Mouse (Mus musculus) intestine, embryonic 15.5 days (tissue): ENCODE data around the gene Ndufaf8. TPM values are rescaled to one million over a fixed set of nuclear protein-coding genes. Genes with fewer than 3 reads are reported as not detected.

Experiments used
- ATAC-seq: fragments of 200-750 bp; cut with Nextera tagmentation; 2 replicates; pipeline ENCODE4 v1.8.0; 2017; ENCODE audit warnings: moderate TSS enrichment, moderate library complexity
- H3K27ac ChIP-seq: fragments of 300-500 bp; sonication (generic); 2 replicates; pipeline ENCODE4 v1.5.1; 2015; ENCODE audit warnings: mild to moderate bottlenecking, inconsistent platforms
- H3K27me3 ChIP-seq: fragments of 300-500 bp; sonication (generic); replicated peaks from 2 replicates; pipeline ENCODE4 v1.6.1; 2015; ENCODE audit warnings: inconsistent platforms
- H3K36me3 ChIP-seq: fragments of 300-500 bp; sonication (generic); 2 replicates; pipeline ENCODE4 v1.6.1; 2015; ENCODE audit warnings: inconsistent platforms
- H3K4me1 ChIP-seq: fragments of 300-500 bp; sonication (generic); replicated peaks from 2 replicates; pipeline ENCODE4 v1.6.1; 2015; ENCODE audit warnings: inconsistent platforms
- H3K4me2 ChIP-seq: fragments of 300-500 bp; sonication (generic); replicated peaks from 2 replicates; pipeline ENCODE4 v1.6.1; 2015; ENCODE audit warnings: mild to moderate bottlenecking, inconsistent platforms
- H3K4me3 ChIP-seq: fragments of 300-500 bp; sonication (generic); replicated peaks from 2 replicates; pipeline ENCODE4 v1.5.1; 2015; ENCODE audit warnings: inconsistent platforms
- H3K9ac ChIP-seq: fragments of 300-500 bp; sonication (generic); 2 replicates; pipeline ENCODE4 v1.6.1; 2015; ENCODE audit warnings: inconsistent platforms
- H3K9me3 ChIP-seq: fragments of 300-500 bp; sonication (generic); 2 replicates; pipeline ENCODE4 v1.6.1; 2016; ENCODE audit warnings: inconsistent platforms
- WGBS: fragments of 180-500 bp; shearing (Covaris S2); methylation state at CpG from one replicate; pipeline ENCODE4 v1.1.7; 2015; 5-methylcytosine and 5-hydroxymethylcytosine counted together
- polyA plus RNA-seq: library from polyadenylated mRNA; unstranded; fragments of >200 nt; fragmentation: Nextera tagmentation; extraction: Ambion mirVana; gene quantifications from 2 replicates; pipeline ENCODE4 v1.2.1, GENCODE M21; 2015

Gene Ndufaf8
- polyA plus RNA-seq, 1 experiment from 2014 or later, result 90.8 TPM

GRCm38 (mm10) chr11:120067834-120068233 lies 30.9 kb upstream of the Ndufaf8 start:
- Histone ChIP-seq H3K9ac (no peak overlapping the region), H3K36me3 (peaks cover 33% of the 10 kb centered on the region; the same call in 1 of the 2 replicates), H3K27me3 (no peaks in the 10 kb centered on the region), H3K4me3 (no peak overlapping the region), H3K4me2 (no peak overlapping the region), H3K4me1 (peaks cover 7% of the 10 kb centered on the region; the same call in 1 of the 2 replicates), H3K27ac (no peak overlapping the region), H3K9me3 (no peaks in the 10 kb centered on the region)
- 0 out of 2 replicates have a peak, but pooled peaks have one; percentile 15 for ATAC-seq
- WGBS, result 62% methylated on average over 17 of the region's 17 CpGs

GRCm38 (mm10) chr11:120069261-120069660 lies 29.5 kb upstream of the Ndufaf8 start:
- no peak overlapping the region for H3K4me3 ChIP-seq
- 30% methylated on average over 11 of the region's 11 CpGs for WGBS
- H3K4me2 ChIP-seq, result no peak overlapping the region
- H3K36me3 ChIP-seq, result peaks cover 33% of the 10 kb centered on the region; the same call in 1 of the 2 replicates
- ATAC-seq, result no peak
- no peak overlapping the region for H3K27ac ChIP-seq
- peaks cover 7% of the 10 kb centered on the region; the same call in 1 of the 2 replicates for H3K4me1 ChIP-seq
- H3K9ac ChIP-seq, result no peak overlapping the region; the same call in 1 of the 2 replicates
- no peaks in the 10 kb centered on the region for H3K27me3 ChIP-seq
- no peaks in the 10 kb centered on the region for H3K9me3 ChIP-seq

GRCm38 (mm10) chr11:120070286-120070930 lies 28.3 kb upstream of the Ndufaf8 start:
- 89% methylated on average over 27 of the region's 27 CpGs for WGBS

GRCm38 (mm10) chr11:120071065-120071464 lies 27.7 kb upstream of the Ndufaf8 start:
- H3K27me3 ChIP-seq, result no peaks in the 10 kb centered on the region
- no peak overlapping the region for H3K27ac ChIP-seq
- ATAC-seq, result no peak
- no peaks in the 10 kb centered on the region for H3K9me3 ChIP-seq
- H3K36me3 ChIP-seq, result peaks cover 30% of the 10 kb centered on the region; the same call in 1 of the 2 replicates
- H3K9ac ChIP-seq, result no peak overlapping the region
- WGBS, result 60% methylated on average over 12 of the region's 12 CpGs
- H3K4me1 ChIP-seq, result peaks cover 14% of the 10 kb centered on the region; the same call in 1 of the 2 replicates
- H3K4me2 ChIP-seq, result no peak overlapping the region
- H3K4me3 ChIP-seq, result no peak overlapping the region

More at GRCm38 (mm10) chr11:120070286-120070930, 28.3 kb upstream of the Ndufaf8 start:
- ATAC-seq, result no peak
- Histone ChIP-seq H3K27ac (no peak overlapping the region), H3K4me3 (no peak overlapping the region), H3K9ac (no peak overlapping the region), H3K4me1 (peaks cover 14% of the 10 kb centered on the region; the same call in 1 of the 2 replicates), H3K27me3 (no peaks in the 10 kb centered on the region), H3K9me3 (no peaks in the 10 kb centered on the region), H3K36me3 (peaks cover 30% of the 10 kb centered on the region; the same call in 1 of the 2 replicates), H3K4me2 (no peak overlapping the region)

- Histone ChIP-seq H3K4me1 (peaks cover 14% of the 10 kb centered on the region; the same call in 1 of the 2 replicates), H3K9me3 (no peaks in the 10 kb centered on the region), H3K4me3 (no peak overlapping the region), H3K27me3 (no peaks in the 10 kb centered on the region), H3K27ac (no peak overlapping the region), H3K9ac (no peak overlapping the region), H3K36me3 (peaks cover 36% of the 10 kb centered on the region; the same call in 1 of the 2 replicates), H3K4me2 (no peak overlapping the region)
- WGBS, result 88% methylated on average over 7 of the region's 7 CpGs
- no peak for ATAC-seq
Measured at GRCm38 (mm10) chr11:120071731-120072320, 26.9 kb upstream of the Ndufaf8 start.

GRCm38 (mm10) chr11:120072986-120073647 lies 25.6 kb upstream of the Ndufaf8 start:
- H3K36me3 ChIP-seq, result peaks cover 26% of the 10 kb centered on the region; the same call in 1 of the 2 replicates

GRCm38 (mm10) chr11:120076191-120076590 lies 22.5 kb upstream of the Ndufaf8 start:
- Histone ChIP-seq H3K27ac (no peak overlapping the region), H3K27me3 (no peaks in the 10 kb centered on the region), H3K9ac (no peak overlapping the region), H3K4me1 (peaks cover 7% of the 10 kb centered on the region; the same call in 1 of the 2 replicates), H3K4me3 (no peak overlapping the region), H3K36me3 (peaks cover 22% of the 10 kb centered on the region; the same call in 1 of the 2 replicates), H3K9me3 (no peaks in the 10 kb centered on the region), H3K4me2 (no peak overlapping the region)
- WGBS, result 80% methylated on average over 3 of the region's 3 CpGs
- ATAC-seq, result no peak

More at GRCm38 (mm10) chr11:120072986-120073647, 25.6 kb upstream of the Ndufaf8 start:
- Histone ChIP-seq H3K27ac (no peak overlapping the region), H3K9ac (no peak overlapping the region), H3K4me3 (no peak overlapping the region), H3K9me3 (no peaks in the 10 kb centered on the region), H3K4me2 (no peak overlapping the region), H3K27me3 (no peaks in the 10 kb centered on the region), H3K4me1 (peaks cover 11% of the 10 kb centered on the region; the same call in 1 of the 2 replicates)
- ATAC-seq, result no peak
- WGBS, result 92% methylated on average over 9 of the region's 9 CpGs

GRCm38 (mm10) chr11:120080282-120080681 lies 18.4 kb upstream of the Ndufaf8 start:
- Histone ChIP-seq H3K4me3 (no peak overlapping the region), H3K9me3 (no peaks in the 10 kb centered on the region), H3K9ac (no peak overlapping the region), H3K36me3 (peaks cover 20% of the 10 kb centered on the region; the same call in 1 of the 2 replicates), H3K27me3 (no peaks in the 10 kb centered on the region), H3K27ac (no peak overlapping the region), H3K4me1 (no peaks in the 10 kb centered on the region; the same call in 1 of the 2 replicates), H3K4me2 (no peak overlapping the region)
- no peak for ATAC-seq
- WGBS, result 84% methylated on average over 6 of the region's 6 CpGs

GRCm38 (mm10) chr11:120085891-120086627 lies 12.7 kb upstream of the Ndufaf8 start:
- peak; percentile 58 for ATAC-seq
- WGBS, result under 1% methylated on average over 25 of the region's 25 CpGs

GRCm38 (mm10) chr11:120086702-120087152 lies 12.0 kb upstream of the Ndufaf8 start, which contains the start of gene Cep131:
Cep131 (minus strand) TSS chr11:120086827.
- Histone ChIP-seq H3K9me3 (no peaks in the 10 kb centered on the region), H3K4me1 (peaks cover 8% of the 10 kb centered on the region), H3K4me3 (peak within 1 kb of the TSS; percentile 98), H3K36me3 (peaks cover 13% of the 10 kb centered on the region; the same call in 1 of the 2 replicates), H3K4me2 (peak within 1 kb of the TSS; percentile 78), H3K9ac (peak within 1 kb of the TSS; percentile 96), H3K27ac (peak within 1 kb of the TSS; percentile 78), H3K27me3 (no peaks in the 10 kb centered on the region)
- under 1% methylated on average over 42 of the region's 42 CpGs for WGBS
- ATAC-seq, result peak; percentile 100

More at GRCm38 (mm10) chr11:120085891-120086627, 12.7 kb upstream of the Ndufaf8 start:
- Histone ChIP-seq H3K27ac (peak overlapping the region; percentile 78), H3K27me3 (no peaks in the 10 kb centered on the region), H3K9me3 (no peaks in the 10 kb centered on the region), H3K4me3 (peak overlapping the region; percentile 98), H3K4me2 (peak overlapping the region; percentile 78), H3K36me3 (peaks cover 9% of the 10 kb centered on the region; the same call in 1 of the 2 replicates), H3K4me1 (peaks cover 8% of the 10 kb centered on the region), H3K9ac (peak overlapping the region; percentile 96)

- WGBS, result 92% methylated on average over 4 of the region's 4 CpGs
- Histone ChIP-seq H3K9me3 (no peaks in the 10 kb centered on the region), H3K4me1 (peaks cover 5% of the 10 kb centered on the region), H3K4me3 (no peak overlapping the region), H3K27me3 (no peaks in the 10 kb centered on the region), H3K36me3 (peaks cover 31% of the 10 kb centered on the region), H3K9ac (no peak overlapping the region), H3K27ac (no peak overlapping the region), H3K4me2 (no peak overlapping the region)
- ATAC-seq, result no peak
Measured at GRCm38 (mm10) chr11:120090661-120091060, 8.1 kb upstream of the Ndufaf8 start.
